Mouse (Mus musculus) kidney, postnatal 36 days (tissue): ENCODE measurements around the gene Sh3tc1.

Source experiments
- DNase-seq, 2 experiments: peaks; one replicate each; pipeline ENCODE4 v3.0.0; 2021 to 2022; ENCODE audit warnings: mixed read lengths in 2 of 2

Gene Sh3tc1

GRCm38 (mm10) chr5:35719343-35719742 is 20.4 kb downstream of the Sh3tc1 start:
- DNase-seq, result no peak

GRCm38 (mm10) chr5:35718817-35719216 is 21.0 kb downstream of the Sh3tc1 start:
- DNase-seq, result no peak

GRCm38 (mm10) chr5:35717946-35718345 is 21.8 kb downstream of the Sh3tc1 start:
- peak; percentile 56 to 83 for DNase-seq

DNA sequence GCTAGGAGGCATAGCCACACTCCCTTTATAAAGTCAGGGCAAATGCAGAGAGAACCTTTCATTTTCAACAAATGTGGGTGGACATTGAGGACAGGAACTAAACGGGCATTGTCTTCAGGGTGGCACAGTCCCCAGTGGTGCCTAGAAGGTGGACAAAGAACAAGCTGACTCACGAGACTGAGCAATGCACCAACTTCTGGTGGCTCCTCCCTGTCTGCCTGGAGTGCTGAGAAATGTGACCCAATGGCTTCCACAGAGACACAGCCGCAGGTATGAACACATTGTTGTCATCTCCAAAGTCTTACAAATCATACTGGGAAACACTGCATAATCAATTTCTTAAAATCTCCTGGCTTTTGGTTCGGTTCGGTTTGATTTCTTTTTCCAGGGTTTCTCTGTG is 22.3 kb downstream of the Sh3tc1 start:
- DNase-seq, result no peak

DNA sequence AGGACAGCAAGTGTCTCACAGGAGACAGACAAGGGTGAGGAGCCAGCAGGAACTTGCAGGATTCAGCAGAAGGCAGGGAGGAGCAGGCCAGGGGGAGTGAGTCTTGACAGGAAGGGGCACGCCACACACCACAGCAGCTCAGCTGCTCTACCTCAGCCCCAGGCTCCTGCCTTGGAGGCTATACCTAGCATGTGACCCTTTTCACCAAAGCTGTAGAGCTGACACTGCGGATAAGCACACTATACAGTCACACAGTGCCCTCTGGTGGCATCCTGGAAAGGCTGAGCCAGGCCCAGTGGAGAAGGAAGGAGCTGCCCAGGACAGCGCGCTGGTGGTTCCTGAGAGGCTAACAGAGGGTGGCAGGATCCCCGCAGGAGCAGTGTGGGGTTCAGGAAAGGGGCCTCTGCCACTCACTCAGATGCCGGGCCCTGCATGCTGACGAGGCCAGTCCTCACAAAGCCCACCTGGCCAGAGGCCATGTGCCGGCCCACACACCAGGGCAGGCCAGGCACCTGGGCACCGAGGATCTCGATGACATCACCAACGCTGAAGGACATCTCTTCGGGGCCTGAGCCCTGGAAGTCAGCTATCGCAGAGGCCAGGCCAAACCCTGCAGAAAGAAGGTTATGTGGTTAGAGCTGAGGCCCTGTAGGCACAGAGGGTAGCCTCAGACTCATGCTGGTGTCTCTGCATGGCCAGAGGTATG is 26.0 kb downstream of the Sh3tc1 start:
- peak; percentile 74 to 86 for DNase-seq

GRCm38 (mm10) chr5:35712517-35712916 is 27.3 kb downstream of the Sh3tc1 start:
- no peak for DNase-seq

DNA sequence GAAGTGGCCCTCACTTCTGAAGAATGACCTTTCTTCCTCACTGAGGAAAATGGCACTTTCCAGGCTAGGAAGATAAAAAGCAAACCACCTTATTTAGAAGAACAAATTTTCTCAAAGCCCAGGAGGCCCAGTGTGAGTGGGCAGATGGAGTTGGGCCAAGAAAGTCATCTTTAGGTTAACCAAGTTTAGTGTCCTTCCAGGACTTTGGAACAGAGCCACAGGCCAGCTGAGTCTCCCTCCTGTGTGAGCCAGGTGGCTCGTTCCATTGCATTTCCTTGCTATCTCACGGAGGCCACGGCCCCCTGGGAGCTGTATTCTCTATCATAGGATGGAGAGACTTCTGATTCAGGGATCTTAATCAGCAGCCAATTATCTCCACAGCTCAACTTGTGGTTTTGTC is 28.9 kb downstream of the Sh3tc1 start:
- no peak for DNase-seq

- peak; percentile 40 to 44 for DNase-seq
Observed at GRCm38 (mm10) chr5:35710481-35710880, 29.3 kb downstream of the Sh3tc1 start.

DNA sequence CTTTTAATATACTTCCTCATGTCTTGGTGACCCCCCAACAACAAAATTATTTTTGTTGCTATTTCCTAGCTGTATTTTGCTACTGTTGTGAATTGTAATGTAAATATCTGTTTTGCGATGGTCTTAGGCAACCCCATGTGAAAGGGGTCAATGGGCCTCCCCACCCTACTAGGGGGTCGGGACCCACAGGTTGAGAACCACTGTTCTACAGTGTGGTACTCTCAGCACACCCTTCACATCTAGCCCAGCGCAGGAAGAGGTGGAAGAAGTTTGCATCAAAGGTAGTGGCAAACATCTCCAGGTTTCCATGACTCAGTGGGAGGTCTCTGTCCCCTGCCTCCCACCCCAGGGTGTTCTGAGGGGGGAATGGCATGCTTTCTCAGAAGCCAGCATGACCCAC is 34.4 kb downstream of the Sh3tc1 start:
- DNase-seq, result no peak

DNA sequence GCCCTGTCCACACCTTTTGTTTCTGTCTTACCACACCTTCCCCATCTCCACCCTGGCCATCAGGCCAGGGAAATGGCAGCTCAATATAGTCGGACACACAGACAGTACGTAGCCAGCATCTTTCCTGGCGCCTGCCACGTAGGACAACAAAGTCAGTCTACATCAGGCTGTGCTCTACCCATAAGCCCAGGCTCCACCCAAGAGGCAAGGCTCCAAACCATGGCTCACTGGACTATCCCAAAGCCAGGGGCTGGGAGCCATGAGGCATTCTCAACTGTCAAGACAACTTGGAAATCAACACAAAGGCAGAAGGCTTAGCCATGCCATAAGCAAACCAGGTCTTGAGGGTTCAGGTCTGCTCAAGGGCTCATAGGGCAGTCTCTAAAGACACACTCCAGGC is 36.0 kb downstream of the Sh3tc1 start:
- no peak for DNase-seq

GRCm38 (mm10) chr5:35703183-35703582 is 36.6 kb downstream of the Sh3tc1 start:
- DNase-seq, result no peak

- DNase-seq, result no peak
Observed at GRCm38 (mm10) chr5:35702582-35703140, 37.1 kb downstream of the Sh3tc1 start.

DNA sequence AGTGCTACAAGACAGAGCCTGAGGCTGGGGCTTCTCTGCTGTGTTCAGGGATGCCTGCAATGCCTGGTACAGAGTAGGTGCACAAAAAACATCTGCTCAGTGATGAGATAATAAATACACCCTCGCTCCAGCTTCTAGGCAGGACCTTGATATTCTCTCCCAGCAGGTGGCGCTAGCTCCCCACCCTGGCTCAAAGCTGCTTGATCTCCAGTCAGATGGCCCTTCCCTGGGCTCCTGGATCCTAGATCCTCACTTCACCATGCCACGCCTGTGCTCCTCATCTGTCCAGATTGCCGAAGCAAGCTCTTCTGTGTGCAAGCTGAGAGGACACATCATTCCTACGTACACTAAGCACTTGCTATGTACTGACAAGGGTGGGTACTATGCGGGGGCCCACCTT is 38.7 kb downstream of the Sh3tc1 start:
- peak; percentile 70 to 87 for DNase-seq

DNA sequence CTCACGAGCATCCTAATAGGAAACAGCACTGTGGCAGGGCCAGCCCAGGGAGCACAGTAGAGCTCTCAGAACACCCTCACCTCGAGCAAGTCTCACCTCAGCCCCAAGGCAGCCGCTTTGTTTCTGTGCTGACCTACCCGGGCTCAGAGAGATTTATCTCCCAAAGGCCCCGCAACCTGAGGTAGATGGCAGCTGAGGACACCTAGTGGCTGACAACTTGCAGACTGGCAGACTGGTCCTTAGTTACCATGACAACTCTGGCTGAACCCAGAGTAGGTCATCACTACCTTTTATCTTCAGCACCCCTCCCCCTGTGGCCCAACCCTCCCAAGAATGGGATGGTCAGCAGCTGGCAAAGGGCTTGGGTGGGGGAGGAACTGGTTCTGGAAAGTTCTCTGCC is 44.0 kb downstream of the Sh3tc1 start:
- DNase-seq, result peak; percentile 34 to 67

DNA sequence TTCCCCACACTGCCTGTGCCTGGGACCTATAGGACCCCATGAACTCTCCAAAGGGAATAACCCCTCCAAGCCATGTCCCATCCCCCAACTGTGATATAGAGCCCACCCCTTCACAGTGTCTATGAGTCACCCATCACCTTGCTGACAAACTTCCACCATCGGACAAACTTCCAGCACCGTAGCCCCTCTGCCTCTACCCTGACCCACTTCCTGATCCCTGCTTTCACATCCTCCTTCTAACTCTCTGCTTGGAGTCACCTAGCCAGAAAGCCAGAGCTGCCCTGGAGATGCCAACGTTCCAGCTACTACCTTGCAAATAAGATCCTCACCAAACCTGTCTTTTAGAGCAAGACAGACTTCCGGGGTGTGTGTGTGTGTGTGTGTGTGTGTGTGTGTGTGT is 46.1 kb downstream of the Sh3tc1 start:
- DNase-seq, result no peak

DNA sequence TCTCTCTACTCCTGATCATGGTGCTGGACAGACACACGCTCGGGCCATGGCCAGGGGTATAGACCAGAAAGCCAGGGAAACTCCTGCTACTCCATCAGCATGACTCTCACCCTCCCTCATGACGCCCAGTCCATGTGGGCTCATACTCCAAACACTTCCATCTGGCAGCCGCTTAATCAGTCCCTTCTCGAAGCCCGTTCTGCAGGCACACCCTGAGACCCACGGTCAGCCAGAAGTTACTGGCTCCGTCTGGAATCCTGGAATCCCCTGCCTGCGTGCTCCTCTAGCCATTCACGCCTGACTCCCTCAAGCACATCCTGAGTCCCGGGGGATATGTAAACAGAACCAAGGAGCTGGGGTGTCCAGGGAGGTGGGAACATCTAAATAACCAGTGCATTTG is 48.5 kb downstream of the Sh3tc1 start:
- no peak for DNase-seq

- DNase-seq, result no peak
Observed at GRCm38 (mm10) chr5:35690485-35691165, 49.2 kb downstream of the Sh3tc1 start.

GRCm38 (mm10) chr5:35689374-35689773 is 50.4 kb downstream of the Sh3tc1 start:
- DNase-seq, result no peak

DNA sequence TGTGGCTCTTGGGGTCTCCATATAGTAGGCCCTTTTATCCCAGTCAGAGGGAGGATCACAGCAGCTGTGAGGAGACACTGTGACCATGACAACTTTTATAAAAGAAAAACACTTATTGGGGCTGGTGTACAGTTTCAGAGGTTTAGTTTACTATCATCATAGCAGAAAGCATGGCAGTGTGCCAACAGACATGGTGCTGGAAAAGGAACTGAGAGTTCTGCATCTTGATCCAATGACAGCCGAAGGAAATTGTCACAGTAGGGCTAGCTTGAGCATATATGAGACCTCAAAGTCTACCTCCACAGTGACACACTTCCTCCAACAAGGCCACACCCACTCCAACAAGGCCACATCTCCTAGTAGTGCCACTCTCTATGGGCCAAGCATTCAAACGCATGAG is 50.9 kb downstream of the Sh3tc1 start:
- DNase-seq, result peak in 1 of 2 experiments; percentile 34

DNA sequence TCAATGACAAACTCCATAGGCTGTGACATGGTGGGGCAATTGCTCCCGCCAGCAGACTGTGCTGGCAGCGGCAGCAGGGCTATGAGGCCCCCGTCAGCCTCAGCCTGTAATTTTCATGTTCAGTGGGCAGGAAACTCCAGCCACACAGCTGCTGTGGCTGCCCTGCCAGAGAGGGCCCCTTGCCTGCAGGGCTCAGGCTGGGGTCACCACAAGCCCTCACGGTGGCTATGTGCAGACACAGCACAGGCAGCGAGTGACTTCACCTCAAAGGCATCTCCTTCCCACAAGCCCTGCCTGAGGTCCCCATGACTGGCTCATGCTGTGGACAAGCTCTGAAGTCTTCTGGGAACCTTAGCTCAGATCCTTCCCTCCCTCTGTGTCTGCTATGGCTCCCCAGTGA is 52.7 kb downstream of the Sh3tc1 start:
- DNase-seq, result no peak

- DNase-seq, result no peak
Observed at GRCm38 (mm10) chr5:35686336-35686735, 53.5 kb downstream of the Sh3tc1 start.

- no peak for DNase-seq
Observed at GRCm38 (mm10) chr5:35685079-35685478, 54.7 kb downstream of the Sh3tc1 start.

- DNase-seq, result peak; percentile 47 to 83
Observed at GRCm38 (mm10) chr5:35680958-35681357, 58.8 kb downstream of the Sh3tc1 start.
